Mouse (Mus musculus) brown adipose tissue, adult 24 weeks (tissue): ENCODE results near the gene Rps6ka5. TPM values are rescaled to one million over a fixed set of nuclear protein-coding genes. Genes with fewer than 3 reads are reported as not detected.

Experiments used
- H3K27ac ChIP-seq: fragments of 200-500 bp; replicated peaks from 2 replicates; pipeline ENCODE4 v1.5.1; 2012; ENCODE audit warnings: low read depth, mild to moderate bottlenecking, low read length
- H3K4me1 ChIP-seq: fragments of 200-500 bp; 2 replicates; pipeline ENCODE4 v1.6.1; 2012; ENCODE audit warnings: low read length, mixed read lengths; ENCODE audit not compliant: control insufficient read depth, insufficient read depth, insufficient read length
- H3K4me3 ChIP-seq: fragments of 200-500 bp; 2 replicates; pipeline ENCODE4 v1.5.1; 2012; ENCODE audit warnings: low read depth, mild to moderate bottlenecking, low read length, moderate library complexity; ENCODE audit not compliant: insufficient read depth
- polyA plus RNA-seq: library from polyadenylated mRNA; stranded (reverse); fragments of >200 nt; gene quantifications from 2 replicates; pipeline ENCODE4 v1.2.4, GENCODE M21; 2012; ENCODE audit not compliant: missing spikeins, insufficient read depth, insufficient read length

The Rps6ka5 gene
- polyA plus RNA-seq, 1 experiment = 9.4 TPM

DNA sequence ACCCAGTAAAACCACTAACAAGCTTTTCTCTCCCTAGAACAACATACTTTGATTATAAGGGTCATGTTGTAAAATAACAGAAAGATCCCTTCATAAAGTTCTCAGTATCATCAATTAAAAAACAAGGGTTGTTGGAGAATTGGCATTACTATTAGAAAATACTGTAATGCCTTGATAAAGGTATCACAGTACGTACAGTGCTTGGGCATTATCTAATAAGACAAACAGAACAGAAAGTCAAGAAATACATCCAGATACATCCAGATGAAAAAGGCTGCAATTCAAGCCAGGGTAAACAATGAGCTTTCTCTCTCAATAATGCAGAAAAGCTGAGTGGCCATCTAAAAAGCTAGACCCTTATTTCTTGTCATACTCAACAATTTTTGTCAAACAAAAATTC is 84.8 kb downstream of the Rps6ka5 start:
- Histone ChIP-seq H3K27ac (no peak overlapping the region), H3K4me3 (no peak overlapping the region), H3K4me1 (no peaks in the 10 kb centered on the region)

DNA sequence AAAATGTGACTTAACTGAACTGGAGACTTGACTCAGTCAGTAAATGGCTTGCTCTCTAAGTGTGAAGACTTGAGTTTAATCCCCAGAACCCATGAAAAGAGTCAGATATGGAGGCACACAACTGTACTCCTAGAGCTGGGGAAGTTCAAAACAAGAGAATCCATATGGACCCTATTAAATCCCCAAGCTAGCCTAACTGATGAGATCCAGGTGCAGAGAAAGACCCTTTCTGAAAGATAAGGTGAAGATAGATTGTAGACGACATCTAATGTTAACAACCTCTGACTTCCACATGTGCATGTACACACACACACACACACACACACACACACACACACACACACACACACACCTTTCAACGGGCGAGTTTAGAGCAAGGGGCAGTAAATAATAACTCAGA is 86.1 kb downstream of the Rps6ka5 start:
- Histone ChIP-seq H3K4me3 (no peak overlapping the region), H3K27ac (no peak overlapping the region), H3K4me1 (no peaks in the 10 kb centered on the region)

DNA sequence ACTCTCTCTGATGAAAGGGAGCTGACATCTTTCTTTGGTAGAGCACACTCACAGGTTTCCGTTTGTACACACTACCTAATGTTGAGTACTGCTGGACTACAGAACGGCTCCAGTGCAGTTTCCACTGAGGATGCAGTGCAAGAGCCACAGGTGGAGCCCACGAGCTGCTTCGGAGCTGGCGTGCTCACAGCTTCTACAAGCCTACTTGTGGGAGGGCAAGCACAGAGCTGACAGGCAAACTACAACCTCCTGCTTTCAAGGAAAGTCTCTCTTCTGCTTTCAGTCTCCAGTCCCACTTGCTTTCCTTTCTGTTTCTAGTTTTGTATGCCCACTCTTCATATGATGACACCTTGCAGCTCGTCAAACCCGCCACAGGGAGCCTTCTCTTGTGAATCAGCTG is 87.1 kb downstream of the Rps6ka5 start:
- no peak overlapping the region for H3K27ac ChIP-seq
- H3K4me3 ChIP-seq = no peak overlapping the region
- no peaks in the 10 kb centered on the region for H3K4me1 ChIP-seq

DNA sequence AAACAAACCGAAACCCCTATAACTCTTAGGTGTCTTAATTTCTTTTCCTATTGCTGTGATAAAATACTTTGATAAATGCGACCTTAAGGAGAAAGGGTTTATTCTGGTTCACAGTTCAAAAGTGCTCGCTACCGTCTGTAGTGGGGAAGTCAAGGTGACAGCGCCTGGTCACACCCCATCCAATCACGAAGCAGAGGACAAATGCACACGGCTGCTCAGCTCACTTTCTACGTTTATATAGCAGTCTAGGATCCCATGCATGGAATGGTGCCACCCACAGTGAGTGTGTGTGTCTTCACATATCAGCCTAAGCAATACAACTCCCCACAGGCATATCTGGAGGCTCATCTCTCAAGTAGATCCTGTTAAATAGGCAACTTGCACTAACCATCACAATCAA is 88.9 kb downstream of the Rps6ka5 start:
- no peaks in the 10 kb centered on the region for H3K4me1 ChIP-seq

DNA sequence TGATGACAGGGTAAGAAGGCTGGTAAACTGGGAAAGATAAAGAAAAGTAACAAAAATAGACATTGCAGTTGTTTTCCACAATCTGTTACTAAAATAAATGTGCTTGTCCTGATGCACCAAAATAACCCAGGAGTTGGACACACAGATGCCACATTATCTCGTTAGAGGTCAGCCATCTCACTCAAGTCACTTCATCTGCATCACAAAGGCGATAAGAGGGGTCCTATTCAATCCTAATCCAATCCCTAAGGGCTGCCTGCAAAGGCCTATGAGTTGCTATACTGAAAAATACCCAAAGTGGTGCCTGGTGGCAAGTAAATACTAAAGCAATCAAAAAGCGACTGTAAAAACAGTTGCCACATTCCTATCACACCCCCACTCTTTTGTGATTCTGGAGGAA is 90.0 kb downstream of the Rps6ka5 start:
- H3K4me1 ChIP-seq = no peaks in the 10 kb centered on the region
- no peak overlapping the region for H3K4me3 ChIP-seq
- H3K27ac ChIP-seq = no peak overlapping the region

More for the DNA sequence above, 88.9 kb downstream of the Rps6ka5 start:
- H3K4me3 ChIP-seq = no peak overlapping the region
- H3K27ac ChIP-seq = no peak overlapping the region

DNA sequence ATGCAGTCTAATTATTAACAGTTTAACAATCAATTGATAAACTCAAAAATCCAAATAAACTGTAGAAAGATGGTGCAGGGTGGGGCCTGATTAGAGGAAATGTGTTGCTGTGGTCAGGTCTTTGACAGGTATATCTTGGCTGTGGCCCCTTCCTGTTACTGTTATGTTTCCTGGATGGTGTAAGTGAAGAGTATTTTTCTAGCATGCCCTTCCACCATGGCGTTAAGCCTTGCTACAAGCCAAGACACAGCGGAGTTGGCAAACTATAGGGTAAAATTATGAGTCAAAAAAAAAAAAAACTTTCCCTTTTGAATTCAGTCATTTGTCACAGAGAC is 90.5 kb downstream of the Rps6ka5 start:
- Histone ChIP-seq H3K27ac (no peak overlapping the region), H3K4me1 (peaks cover 2% of the 10 kb centered on the region; the same call in 1 of the 2 replicates)

DNA sequence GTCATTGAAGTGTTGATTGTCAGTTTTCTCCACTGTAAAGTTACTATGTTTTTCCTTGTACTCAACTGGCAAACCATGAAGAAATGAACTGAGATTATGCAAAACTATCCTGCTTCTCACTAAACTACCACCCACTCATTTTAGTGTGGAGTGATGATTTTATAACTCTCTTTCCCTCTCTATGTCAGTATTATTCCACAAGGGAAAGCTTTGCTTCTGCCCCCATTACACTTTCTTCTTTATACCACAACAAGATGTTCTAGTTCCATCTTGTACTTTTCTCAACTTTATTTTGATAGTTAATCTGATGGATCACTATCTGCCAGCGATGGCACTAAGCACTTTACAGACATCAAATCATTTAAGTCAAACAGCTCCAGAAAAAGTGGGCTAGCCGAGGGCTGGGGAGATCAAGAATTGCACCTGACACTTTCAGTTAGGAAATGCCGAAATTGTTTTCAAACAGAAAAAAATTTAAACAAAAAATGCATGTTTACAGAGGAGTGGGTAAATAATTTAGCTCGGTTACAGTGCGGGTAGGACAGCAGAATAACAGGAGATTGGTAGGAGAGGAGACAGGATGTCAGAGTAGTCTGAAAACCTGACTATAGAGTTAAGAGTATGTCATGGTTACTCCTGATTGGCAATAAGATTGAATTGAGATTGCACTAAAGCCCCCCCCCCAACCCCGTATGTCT is 91.0 kb downstream of the Rps6ka5 start:
- H3K27ac ChIP-seq = no peak overlapping the region
- peaks cover 7% of the 10 kb centered on the region; the same call in 1 of the 2 replicates for H3K4me1 ChIP-seq
- no peak overlapping the region for H3K4me3 ChIP-seq

More for the DNA sequence above, 90.5 kb downstream of the Rps6ka5 start:
- no peak overlapping the region for H3K4me3 ChIP-seq

DNA sequence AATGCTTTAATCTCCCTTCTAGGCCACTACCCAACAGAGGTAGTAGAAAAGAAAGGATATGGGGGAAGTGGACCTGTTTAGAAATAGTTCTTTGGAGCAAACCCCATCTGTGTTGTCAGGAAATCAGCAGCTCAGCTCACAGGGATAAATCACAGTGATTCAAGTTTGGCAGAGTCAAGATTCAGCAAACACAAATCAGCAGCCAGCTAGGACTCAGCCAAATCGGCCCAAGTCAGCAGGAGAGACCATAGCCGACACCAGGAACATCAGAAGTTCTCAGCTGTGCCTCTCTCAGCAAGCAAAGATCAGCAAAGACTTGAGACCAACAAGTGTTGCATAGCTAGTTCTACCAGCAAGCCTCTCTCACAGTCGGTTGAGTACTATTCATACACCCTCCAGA is 93.6 kb downstream of the Rps6ka5 start:
- no peak overlapping the region for H3K27ac ChIP-seq

DNA sequence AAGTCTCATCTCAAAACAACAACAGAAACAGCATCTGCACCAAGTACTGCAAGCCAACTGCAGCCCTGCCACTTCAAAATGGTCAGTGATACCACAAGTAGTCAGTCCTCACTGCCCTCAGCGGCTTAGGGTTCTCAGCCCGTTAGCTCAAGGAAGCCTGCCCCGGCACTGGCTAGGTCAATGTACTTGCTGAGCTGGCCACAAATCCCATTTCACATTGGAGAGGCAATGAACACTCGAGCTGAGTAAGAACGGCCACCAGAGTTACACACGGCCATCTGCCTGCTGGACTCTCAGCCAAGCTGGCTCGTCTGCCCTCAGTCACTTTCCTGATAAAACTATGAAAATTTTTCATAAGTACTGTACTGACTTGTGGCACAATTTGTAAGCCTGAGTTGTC is 95.5 kb downstream of the Rps6ka5 start:
- H3K4me1 ChIP-seq = peaks cover 12% of the 10 kb centered on the region
- no peak overlapping the region for H3K27ac ChIP-seq

More for the DNA sequence above, 93.6 kb downstream of the Rps6ka5 start:
- H3K4me3 ChIP-seq = no peak overlapping the region
- peaks cover 7% of the 10 kb centered on the region for H3K4me1 ChIP-seq

DNA sequence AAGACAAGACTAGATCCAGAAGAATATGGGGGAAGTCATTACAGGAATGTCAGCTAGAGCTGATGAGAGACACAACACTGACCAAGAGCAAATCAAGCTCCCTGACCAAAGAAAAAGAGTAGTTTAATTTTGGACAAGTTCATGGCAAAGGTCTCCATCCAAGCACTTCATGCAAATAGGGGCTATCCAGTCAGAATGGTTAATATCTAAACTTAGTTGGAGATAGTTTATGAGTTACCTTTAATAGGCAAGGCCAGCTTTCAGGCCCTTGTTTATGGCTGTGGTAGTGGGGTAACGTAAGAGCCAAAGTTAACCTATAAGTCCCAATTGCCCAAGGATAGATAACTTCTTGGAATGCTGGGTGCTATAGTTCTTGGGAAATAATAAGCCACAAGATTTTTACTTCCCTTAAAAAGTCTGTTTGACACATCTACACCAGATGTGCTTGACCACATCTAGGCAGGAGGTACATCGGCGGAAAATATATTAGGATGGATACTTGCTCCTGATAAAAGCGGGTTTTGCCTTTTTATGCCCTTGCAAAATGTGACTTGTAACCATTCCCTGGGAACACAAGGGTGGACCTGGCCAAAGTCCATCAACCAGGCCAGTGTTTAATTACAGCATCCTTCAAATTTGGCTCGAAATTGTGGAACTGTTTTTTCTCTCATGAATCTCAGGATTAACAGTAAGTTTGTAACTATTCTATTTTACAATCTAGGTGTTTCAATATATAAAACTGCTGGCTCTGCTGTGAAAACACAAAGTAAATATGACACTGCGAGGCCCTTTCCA is 97.5 kb downstream of the Rps6ka5 start:
- Histone ChIP-seq H3K27ac (no peak overlapping the region), H3K4me3 (no peak overlapping the region), H3K4me1 (peaks cover 12% of the 10 kb centered on the region)

More for the DNA sequence above, 95.5 kb downstream of the Rps6ka5 start:
- no peak overlapping the region for H3K4me3 ChIP-seq

DNA sequence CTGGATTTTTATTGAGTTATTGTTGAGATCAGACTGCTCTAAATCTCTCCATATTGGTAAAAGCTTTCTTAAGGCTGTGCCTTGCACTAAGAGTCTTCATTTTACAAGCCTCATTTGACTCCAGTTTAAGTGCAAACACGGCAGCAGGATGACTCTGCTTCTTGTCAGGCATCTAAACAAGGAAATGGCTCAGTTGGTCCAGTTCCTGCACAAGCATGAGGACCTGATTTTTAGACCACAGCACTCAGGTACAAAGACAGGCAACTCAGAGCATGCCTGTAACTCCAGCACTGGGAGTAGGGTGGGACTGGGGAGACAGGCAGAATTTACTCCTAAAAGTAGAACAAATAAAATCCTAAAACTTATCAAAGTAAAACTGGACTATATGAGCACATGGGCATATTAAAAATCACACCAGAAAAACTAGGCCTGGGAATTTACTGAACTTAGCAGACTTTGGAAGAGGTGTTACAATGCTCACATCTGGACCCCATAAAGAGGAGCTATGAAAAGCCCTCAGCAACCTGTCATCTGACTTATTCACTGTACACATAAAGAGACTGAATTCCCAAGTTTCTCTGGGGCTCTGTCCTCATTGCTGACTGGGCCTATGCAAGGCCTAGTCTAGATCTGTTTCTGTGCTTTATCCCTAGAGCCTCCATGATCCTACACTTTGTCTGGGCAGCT is 99.6 kb downstream of the Rps6ka5 start:
- Histone ChIP-seq H3K27ac (peak overlapping the region; percentile 63), H3K4me3 (no peak overlapping the region), H3K4me1 (peaks cover 12% of the 10 kb centered on the region)

DNA sequence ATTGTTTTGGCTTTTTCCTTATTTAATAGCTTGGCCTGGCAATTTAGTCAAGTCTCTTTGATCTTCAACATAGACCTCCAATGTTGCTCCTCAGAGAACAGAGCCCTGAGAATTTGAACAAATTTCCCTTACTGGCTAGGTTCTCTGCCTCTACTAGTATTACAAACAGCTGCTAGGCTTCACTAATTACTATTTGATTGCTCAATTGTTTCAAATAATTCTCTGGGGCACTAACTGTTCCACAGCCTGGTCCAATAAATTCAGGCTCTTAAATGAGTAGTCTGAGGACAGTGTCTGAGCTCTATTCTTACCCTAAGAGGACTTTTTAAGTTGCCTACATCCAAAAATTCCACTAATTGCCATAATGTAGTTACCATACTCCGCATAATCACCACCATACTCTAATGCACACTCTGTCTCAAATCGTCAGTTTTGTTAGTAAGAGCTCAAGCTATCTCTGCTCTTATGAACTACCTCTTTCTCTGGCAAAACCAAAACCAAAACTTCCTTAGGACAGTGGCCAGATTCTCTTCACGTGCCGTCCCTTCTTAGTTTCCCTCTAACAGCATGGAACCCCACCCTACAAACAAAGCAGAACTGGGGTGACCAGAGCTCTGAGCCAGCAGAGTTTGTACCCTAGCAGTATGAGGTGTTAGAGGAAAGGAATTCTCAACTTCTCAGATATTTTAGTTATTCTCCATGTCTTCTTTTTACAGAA is 100.4 kb downstream of the Rps6ka5 start:
- no peak overlapping the region for H3K4me3 ChIP-seq
- H3K27ac ChIP-seq = peak overlapping the region; percentile 63
- peaks cover 12% of the 10 kb centered on the region for H3K4me1 ChIP-seq

DNA sequence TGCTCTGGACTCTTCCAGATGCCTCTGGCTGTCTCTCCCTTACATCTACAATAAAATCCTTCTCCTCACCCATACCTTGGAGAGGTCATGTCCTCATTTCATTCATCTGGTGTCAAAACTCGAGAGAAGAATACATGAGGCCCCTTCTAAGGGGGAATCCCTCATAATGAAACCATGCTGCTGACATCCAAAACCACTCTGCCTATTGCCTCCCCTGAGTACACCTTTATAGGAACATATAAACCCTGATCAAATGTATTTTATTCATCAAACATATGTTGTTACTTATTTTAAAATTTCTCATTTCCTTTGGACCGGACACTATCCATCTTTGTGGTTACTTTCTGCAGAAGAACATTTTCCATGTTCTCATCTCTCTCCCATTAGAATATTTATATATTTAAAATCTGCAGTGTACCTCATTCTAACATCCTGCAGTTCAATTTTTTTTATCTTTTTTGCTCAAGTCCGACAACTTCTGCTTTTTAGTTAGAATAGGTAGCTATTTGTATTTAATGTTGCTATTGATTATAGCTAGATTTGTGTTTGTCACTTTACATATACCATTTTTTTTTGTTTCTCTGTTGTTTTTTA is 101.8 kb downstream of the Rps6ka5 start:
- H3K27ac ChIP-seq = no peak overlapping the region
- peaks cover 5% of the 10 kb centered on the region for H3K4me1 ChIP-seq
- no peak overlapping the region for H3K4me3 ChIP-seq

DNA sequence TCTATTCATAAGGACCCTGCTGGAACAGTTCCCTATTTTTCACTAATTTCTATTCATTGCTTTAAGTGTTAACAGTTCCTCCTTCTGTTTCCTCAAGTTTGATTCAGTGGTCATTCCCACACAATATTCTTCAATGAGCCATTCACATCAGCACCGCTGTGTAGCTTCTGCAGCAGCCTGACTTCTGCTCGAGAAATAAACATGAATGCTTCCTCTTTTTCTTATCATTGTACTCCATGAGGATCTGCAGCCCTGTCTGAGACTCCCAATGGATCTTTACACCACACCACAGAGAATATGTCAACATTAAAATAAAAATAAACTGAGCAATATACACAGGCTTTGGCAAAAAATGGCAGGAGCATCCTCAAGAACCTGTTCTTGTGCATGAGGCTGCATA is 111.5 kb downstream of the Rps6ka5 start:
- Histone ChIP-seq H3K27ac (no peak overlapping the region), H3K4me1 (no peaks in the 10 kb centered on the region), H3K4me3 (no peak overlapping the region)

DNA sequence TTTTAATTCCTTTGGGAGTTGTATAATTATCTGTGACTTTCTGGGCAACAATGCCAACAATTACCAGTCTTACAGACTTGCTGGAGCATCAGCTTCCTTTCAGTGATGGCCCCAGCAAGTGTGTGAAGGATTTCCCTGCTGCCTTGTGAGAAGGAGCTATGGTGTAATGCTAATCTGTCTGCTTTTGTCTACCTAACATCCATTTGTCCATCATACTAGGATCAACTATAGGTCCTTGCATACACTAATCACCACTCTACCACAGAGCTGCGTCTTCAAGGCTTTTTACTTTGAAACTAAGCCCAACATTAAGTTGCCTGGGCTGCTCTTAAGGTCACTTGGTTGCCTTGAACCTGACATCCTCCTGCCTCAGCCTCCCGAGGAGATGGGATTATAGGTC is 112.9 kb downstream of the Rps6ka5 start:
- H3K4me3 ChIP-seq = no peak overlapping the region
- H3K27ac ChIP-seq = no peak overlapping the region
- no peaks in the 10 kb centered on the region for H3K4me1 ChIP-seq
